Mouse (Mus musculus): ENCODE data around the gene Rab13.

- no peak for TF ChIP-seq TAL1 (IDR thresholded peaks at IDR 0.05; ENCODE audit: low read length)
- TF ChIP-seq GATA1 (IDR thresholded peaks at IDR 0.05; ENCODE audit: low read length): no peak
These were observed 41.1 kb downstream of the Rab13 start for GRCm38 (mm10) chr3:90254419-90255193.
